Mouse (Mus musculus) cerebellum, adult 11-12 months (tissue): Measurements from ENCODE around the gene Hnrnpk.
"Not testable (repeated sequence)": the region's sequence is repeated elsewhere in the genome, so short reads cannot be mapped to it uniquely, and the experiment has no call there.

ENCODE experiments used
- DNase-seq: peaks from one replicate; pipeline ENCODE4 v3.0.0; 2022

The Hnrnpk gene

DNA sequence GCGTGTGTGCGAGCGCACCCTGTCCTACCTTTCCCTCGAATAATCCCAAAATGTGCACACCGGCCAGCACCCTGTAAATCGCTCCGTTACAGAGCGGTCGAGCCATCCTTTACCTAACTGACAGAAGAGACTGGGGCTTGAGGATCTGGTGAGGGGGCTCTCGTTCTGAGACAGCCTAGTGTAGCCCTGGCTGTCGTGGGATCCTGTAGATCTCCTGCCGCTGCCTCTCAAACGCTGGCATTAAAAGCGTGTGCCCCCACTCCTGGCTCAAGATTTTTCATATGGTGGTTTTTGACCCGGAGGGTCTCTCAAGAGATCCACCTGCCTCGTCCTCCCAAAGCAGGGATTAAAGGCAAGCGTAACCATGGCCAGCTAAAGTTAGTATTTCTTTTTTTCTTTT, at the start of gene Hnrnpk:
Gene Hnrnpk, minus strand, starts transcription at position 101 of the 400 bp plus-strand sequence.
- DNase-seq = not testable (repeated sequence)

DNA sequence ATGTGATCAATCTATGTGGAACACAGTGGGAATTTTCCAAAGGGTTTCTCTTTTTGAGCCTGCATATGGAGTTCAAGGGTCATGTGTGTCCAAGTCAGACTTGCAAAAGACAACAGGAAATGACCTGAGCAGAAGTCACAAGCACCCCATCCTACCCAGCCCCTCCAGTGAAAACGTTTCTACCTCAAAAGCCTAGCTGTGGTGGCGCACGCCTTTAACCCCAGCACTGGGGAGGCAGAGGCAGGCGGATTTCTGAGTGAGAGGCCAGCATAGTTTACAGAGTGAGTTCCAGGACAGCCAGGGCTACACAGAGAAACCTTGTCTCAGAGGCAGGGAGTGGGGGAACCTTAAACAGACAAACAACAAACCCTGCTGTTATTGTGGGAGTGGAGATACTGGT, 49.1 kb upstream of the Hnrnpk start:
- no peak for DNase-seq

DNA sequence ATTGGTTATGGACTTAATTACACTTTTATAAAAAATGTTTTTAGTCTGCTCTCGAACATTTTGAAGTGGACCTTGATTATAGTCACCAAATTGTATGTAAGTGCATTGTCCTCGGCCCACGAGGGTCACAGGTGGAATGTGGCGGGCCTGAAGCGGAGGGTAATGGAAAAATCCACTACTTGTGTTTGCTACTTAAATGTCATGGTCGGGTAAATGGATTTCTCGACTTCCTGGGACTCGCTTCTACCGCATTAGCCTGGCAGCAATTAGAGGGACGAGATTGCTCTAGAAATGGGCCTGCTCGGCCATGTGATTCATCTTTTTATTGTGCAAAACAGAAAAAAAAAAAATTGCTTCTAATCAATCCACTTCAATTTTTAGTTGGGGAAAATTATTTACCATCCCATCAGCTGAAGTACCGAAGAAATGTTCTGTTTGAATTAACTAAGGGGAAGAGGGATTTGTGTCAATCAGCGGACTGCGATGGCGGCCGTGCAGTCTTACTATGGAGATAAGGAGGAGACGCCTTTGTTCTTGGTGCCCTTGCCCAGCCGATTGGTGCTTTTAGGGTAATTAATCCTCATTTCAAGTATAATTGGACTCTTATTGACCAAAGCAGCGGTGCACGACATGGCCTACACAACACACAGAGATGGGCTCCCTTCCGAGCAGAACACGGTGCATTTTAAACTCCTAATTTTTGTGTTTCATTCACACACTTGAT, 47.5 kb upstream of the Hnrnpk start:
- no peak for DNase-seq

DNA sequence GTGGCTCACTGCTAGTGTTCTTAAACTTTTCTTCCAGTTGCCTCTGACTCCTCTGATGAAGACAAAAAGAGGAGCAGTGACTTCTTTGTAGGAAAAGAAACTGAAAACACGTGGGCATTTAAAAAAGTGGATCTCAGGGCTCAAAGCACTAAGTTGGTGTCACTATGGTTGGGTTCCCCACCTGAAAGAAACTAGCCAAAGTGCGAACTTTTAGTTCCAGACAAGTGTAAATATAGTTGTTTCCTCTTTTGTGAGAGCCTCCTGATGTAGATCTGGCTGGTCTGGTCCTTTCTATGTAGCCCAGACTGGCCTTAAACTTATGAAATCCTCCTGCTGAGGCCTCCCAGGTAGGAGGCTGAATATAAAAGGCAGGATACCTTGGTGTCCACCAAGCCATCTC, 43.4 kb upstream of the Hnrnpk start:
- DNase-seq = no peak

DNA sequence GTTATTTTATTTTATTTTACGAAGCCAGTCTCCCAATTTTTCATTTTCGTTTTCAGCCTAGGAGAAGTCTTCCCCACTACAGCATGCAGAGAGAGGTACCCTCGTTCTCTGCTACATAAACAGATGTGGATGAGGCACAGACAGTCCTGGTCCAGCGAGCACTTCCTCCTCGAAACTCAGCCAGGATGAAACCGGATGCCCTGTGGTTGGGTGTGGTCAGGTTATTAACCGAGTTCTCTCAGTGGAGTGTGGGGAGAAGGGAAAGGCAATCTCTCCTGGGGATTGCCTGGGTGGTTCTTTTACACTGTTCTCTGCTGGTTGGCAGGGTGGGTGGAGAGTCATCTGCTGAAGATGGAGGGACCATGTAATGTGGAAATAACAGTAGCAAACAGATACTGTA, 40.6 kb upstream of the Hnrnpk start:
- no peak for DNase-seq

DNA sequence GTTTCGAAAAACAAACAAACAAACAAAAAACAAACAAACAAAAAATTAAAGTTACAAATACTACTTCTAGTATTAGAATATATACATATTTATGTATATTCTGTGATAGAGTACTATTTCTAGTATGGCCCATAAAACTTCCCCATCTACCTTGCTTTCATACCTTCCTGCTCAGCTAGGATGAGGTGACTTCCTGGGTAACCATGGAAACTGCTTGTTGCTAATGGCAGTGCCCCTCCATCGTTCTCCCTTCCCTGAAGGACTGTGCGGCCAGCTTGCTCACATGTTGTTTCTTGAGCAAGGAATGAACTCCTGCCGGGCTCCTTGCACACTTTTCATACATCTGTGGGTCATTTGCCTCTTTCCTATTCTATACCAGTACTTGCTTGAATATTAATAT, 40.2 kb upstream of the Hnrnpk start:
- no peak for DNase-seq

DNA sequence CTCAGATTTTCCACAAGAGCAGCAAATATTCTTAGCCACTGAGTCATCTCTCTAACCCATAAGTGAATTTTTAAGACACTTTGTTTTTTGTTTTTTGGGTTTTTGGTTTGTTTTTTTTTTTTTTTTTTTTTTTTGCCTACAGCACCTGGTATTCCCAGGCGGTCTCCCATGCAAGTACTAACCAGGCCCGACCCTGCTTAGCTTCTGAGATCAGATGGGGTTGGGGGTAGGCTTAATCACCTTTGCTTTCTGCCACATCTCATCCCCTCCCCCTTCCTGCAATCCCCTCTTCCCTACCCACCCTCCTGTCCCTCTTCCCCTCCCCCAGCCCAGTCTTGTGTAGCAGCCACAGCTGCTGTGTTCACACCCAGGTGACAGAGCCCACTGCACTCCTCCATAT, 36.6 kb upstream of the Hnrnpk start:
- DNase-seq = no peak

DNA sequence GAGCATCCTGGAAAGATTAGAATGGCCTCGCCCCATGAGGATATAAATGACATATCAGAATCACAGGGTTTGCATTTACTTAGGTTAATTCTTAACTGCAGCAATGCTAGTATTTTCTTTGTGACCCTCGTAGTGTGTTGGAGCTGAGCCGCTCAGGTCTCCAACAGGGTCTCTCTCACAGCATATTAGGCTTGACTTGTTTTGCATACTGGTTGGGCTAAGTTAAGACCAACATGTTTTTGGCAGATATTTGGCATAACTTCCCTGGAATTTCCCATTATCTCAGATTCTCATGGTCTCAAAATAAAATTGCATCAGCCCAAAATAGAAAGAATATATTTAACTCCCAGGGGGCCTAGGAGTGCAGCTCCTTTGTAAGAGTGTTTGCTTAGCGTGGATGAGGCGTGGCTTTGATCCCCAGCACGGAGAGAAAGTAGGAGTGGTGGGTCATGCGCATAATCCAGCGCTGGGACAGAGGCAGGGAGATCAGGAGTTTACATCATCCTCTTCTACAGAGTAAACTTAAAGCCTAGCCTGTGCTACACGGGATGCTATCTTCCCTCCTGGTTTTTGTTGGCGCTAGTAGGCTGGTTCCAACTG, 20.0 kb upstream of the Hnrnpk start:
- DNase-seq = no peak

DNA sequence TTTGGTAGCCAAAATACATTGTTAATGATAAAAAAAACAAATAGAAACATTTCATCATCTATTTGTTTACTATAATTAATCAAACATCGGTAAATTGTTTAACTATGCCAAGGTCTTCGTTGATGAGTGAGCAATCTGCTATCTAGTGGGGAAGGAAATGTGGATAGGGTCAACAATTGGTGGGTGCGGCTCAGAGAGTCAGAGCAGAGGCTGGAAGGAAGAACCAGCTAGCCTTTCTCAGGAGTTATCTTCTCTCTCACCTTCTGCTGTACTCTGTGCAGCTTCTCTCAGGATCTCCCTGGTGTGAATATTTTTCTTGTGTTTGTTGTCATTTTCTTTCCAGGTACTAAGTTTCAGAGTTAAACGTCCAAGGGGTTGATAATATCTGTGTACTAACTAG, 19.1 kb upstream of the Hnrnpk start:
- no peak for DNase-seq

DNA sequence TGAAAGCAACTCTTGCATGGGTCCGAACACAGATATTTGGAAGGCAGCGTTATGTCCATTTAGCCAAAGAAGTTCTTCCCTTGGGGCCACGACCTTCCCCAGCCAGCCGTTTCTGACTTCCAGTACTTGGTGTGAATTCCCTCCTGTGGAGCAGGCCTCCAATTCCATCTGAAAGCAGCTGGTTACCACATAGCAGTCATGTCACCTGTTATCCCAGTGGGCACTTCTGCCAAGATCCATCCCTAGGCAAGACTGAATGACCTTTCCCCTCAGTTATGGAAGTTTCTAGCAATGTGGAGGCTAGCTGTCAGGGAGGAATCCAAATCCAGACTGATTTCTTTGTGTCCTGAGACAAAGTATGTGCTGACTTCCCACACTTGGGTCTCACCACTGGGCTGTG, 17.9 kb upstream of the Hnrnpk start:
- DNase-seq = no peak

DNA sequence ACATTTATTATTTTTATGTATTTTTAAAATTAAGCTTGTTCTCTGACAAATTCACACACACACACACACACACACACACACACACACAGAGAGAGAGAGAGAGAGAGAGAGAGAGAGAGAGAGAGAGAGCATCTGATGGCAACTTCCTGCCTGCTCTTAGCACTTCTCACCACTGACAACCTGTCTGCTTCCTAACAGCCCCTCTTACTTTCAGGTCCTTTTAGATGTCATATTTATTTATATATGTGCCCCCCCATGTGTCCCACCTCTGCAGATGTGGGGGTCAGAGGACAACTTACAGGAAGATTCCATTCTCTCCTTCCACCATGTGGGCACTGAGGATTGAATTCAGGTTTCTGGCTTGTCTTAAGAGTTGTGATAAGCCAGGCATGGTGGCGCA, 16.1 kb upstream of the Hnrnpk start:
- no peak for DNase-seq

DNA sequence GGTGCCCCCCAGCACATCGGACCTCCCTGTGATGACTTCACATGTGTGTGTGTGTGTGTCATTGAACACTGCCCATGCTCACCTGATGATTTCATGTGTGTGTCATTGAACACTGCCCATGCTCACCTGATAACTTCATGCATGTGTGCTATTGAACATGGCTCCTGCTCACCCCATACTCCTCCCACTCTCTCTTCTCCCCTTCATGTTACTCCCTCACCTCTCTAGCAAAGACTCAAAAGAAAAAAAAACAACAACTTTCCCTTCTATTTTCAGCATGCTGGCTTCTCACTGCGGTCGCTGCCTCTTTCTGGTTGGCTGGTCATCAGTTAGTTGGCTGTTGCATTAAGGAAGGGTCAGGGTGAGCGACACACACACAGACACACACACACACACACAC, 15.5 kb upstream of the Hnrnpk start:
- DNase-seq = no peak

DNA sequence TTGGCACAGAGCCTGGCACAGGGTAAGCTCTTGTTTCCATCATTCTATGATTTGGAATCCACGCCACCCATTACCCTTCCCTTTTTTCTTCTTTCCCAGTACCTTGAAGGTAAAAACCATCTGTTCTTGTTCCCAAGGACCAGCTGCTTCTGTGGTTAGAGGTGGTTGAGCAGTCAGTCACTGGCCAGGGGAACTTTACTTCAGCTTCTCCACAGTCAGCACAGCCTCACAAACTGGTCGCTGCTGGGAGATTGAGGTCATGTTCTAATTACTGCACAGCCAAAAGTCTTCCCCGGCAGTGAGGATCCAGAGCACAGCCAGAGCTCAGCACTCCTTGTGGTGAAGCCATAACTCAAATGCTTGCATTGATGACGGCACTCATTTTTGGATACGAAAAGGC, 12.7 kb upstream of the Hnrnpk start:
- DNase-seq = no peak

DNA sequence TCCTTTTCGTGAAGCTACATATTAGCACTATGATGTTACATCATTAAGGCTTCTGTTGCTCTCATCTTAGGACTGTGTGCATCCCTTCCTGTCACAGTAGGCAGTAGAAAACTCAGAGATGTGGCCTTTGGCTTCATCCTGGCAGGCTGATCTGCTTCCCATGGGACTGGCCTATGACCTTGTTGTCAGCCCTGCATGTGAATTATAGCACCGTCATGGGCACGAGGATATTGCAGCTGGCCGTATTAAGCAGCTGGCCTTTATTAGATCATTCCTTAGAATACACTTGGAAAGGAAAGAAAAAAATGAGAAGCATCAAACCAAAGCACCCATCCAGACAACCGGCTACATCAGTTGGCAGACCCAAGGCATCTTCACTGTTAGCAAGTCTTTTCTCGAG, 12.2 kb upstream of the Hnrnpk start:
- no peak for DNase-seq

DNA sequence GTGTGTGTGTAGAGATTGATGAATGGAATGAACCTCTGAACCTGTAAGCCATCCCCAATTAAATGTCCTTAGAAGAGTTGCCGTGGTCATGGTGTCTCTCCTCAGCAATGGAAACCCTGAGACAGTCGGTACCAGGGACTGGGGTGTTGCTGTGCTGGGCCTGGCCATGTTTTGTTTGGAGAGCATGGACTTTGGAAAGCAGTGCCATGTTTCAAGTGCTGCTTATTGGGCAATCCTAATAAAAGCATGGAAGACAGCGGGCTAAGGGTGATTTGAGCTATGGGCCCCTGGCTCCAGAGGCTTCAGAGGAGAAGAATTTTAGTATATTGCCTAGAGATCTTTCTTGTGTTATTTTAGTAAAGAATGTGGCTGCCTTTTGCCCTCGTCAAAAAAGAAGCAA, 7.9 kb upstream of the Hnrnpk start:
- DNase-seq = no peak

DNA sequence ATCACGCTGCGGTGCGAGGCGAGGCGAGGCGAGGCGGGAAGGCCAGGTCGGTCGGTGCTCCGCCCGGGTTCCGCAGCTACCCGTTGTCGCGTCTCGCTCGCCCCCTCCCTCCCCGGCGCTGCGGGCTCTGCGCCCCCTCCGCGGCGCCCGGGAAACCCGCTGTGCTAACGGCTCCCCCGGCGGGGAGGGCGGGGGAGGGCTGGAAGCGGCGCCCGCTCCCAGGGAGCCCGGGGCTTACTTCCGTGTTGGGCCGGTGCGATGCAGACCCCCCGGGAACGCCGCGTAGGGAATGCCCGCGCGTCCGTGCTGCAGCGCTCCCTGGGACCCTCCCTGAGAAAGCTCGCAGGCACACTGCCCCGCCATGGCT, 416 bp downstream of the Hnrnpk start:
- no peak for DNase-seq

DNA sequence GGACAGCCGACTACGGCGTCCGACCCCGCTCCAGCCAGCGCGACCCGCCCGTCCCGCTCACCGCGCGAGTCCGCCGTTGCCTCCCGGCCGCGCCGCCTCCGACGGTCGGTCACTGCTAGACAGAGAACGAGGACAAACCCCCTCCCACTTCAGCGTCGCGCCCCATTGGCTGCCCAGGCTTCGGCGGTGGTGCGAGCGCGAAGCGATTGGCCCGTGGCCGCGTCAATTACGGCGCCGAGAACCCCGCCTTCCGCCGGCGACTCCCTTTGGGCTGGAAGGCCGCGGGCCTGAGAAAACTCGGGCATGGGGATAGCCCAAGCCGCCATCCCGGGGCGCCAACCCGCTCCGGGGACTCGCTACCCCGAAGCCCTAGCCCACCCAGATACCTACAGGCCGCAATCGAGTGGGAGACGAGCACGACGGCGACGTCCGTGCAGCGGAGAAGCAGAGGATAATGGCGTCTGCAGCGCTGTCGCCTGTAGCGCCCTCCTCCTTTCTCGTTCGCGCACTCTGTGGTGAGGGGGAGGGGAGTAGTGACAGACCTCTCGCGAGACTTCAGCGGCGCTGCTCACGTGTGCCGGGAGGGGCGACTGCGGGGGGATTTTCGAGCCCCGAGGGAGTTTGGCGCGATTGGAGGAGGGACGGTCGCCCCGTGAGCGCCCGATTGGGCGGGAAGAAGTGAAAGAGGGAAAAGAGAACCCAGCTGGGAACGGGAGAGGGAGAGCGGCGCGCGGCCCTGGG, 970 bp downstream of the Hnrnpk start, which contains the start of gene Rmi1:
Gene Rmi1, plus strand, starts transcription at position 246 of the 741 bp plus-strand sequence.
- peak; percentile 97 for DNase-seq

DNA sequence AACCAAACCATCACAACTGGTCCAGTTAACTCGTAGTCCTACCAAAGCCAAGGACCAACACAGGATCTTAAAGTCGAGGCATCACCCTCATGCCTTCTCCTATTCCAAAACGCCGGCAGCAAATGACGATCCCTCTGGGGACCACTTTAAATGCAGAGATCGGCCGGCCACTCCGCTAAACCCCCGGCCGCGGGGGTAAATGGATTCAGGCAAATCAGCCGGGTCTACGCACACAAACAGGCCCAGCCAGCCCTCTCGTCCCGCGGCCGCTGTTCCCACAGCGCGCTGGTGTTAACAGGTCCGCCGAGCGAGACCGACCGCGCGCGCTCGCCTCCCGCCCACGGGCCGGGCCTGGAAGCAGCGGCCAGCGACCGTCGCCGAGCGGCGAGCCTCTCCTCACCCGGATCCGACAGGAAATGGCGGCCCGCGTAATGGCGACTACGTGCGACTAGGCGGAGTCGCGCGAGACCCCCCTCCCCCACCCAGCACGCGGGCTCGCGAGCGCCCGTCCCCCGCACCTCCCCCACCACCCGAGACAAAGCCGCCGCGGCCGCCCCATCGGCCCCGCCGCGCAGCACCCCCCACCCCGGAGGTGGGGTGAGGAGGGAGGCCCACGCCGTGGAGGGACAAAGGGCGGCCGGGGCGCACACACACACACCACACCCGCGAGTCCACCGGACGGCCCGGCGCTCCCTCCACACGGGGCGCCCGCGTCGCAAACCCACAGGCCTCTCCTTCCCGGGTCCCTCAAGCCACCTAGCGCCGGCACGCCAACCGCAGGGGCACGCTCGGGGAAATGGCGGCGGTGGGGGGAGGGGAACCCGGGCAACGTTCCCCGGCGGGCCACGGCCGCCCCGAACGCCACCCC, 1.8 kb downstream of the Hnrnpk start:
- DNase-seq = no peak

DNA sequence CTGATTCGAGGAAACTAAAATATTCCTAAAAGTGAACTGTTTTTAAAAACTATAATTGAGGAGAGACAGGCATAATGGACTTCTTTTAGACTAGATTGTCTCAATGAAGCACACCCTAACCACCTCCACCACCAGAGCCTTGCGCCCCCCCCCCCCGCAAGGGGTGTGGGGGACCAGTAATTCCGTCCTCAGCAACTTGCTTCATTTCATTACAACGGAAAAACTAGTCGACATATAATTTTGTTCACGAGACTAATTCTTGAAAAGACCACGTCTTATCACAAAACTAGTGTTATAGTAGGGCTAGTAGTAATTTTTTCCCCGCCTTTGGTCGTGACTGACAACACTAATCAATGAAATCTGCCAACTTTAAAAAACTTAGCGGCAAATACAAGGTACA, 2.6 kb downstream of the Hnrnpk start:
- DNase-seq = no peak

DNA sequence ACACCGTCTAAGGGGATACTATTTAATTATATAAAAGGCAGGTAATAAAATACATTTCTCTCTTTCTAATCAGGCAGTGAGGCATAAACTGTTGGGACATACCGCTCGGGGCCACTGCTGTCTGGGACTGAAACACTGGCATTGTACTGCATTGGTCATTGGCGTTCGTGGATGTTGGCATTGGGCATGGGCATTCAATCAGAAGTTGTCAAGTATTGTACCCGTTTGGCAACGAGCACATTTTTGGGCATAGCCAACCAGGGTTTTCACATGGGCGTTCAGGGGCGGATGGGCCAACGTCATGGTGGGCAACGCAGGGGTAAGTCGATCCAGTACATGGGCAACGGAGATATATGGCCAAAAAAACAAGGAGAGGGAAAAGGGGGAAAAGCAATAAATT, 5.5 kb downstream of the Hnrnpk start:
- DNase-seq = no peak

DNA sequence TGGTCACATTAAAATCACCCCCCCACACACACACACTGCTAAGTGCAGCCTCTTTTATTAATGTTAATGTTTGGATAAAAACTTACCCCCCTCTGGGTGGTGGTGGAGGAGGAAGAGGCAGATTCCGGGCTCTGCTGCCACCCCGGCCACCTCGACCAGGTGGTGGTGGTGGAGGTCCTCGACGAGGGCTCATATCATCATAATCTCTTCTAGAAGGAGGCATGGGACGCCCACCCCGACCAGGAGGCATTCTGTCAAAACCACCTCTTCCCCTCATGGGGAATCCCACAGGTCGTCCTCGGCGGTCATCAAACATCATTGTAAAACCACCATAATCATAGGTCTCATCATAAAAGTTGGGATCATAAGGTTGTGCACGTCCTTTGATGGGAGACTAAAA, 8.8 kb downstream of the Hnrnpk start:
- DNase-seq = not testable (repeated sequence)

DNA sequence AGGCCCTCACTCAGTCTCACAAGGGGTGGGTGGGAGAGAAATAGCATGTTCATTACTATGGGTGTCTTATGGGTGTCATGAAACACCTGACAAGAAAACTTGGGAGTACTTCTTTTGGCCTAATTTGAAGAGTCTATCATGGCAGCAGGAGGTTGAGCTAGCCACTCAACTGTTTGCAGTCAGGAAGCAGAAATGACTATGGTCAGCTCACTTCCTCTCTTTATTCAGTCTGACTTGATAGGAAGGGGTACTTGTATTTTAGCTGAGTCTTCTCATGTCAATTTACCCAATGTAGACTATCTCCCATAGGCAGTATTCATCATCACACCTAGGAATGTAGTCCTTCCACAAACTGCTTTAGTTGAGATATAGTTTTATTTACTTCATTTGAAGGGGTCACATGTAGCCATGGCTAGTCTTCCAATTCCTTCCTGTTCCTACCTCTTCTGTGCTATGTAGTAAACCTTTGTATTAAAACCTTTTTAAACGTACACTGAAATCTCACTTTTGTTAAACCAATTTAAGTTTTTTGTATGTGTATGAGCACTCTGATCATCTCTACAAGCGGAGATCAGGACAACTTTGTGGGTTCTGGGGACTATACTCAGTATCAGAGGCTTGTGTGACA, 13.7 kb downstream of the Hnrnpk start:
- DNase-seq = no peak

DNA sequence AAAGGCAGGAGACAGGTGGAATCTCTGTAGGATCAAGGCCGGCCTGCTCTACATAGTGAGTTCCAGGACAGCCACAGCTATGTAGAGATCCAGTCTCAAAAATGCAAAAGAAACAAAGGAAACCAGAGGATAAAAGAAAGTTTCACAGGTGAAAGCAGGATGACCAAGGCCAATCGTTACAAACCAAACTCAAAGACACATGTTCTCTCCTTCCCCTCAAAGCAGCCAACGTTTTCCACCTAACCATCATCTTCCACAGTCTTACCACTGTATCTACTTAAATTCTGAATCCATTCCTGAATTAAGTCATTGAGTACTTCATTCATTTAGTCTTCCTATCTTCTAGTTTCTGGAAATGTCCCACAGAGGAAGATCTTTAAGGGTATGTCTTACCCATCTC, 14.8 kb downstream of the Hnrnpk start:
- no peak for DNase-seq
